Comparison of ENCODE assay signal across 13 mouse cellular contexts in the genomic region with DNA sequence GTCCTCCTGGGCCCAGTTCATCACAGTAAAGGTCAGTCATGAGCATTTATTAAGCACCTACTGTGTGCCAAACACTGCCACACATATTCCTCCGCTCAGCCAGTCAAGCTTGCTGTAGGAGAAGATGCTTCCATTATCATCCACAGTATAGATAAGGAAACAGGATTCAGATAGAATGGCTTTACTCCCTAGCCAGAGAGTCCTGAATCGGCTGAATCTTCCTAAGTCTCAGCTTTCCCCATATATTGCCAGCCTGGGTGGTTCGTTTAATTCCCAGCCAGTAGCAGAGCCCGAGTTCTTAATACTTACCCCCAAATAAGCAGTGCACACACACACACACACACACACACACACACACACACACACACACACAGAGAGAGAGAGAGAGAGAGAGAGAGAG. TPM values are rescaled to one million over a fixed set of nuclear protein-coding genes. Genes with fewer than 3 reads are reported as not detected.
DNase-seq lines count a peak whose midpoint lies in the region; ATAC-seq and TF ChIP-seq lines count a peak whose summit lies in the region.
"Had no signal": no experiment of that assay in that cellular context is flagged by ENCODE, and none has a peak within 500 bp of the region (broad histone marks: within the 10 kb centered on the region; RNA-seq: fewer than 3 reads in every experiment).

No protein-coding gene starts in this region.

- H3K4me1 ChIP-seq in neural tube, embryonic 11.5 days (ENCODE audit: control insufficient read depth, insufficient read depth, low read length): peaks cover 86% of the 10 kb centered on the region
- H3K4me1 ChIP-seq in hindbrain, embryonic 12.5 days: peaks cover 97% of the 10 kb centered on the region
- H3K4me1 ChIP-seq in midbrain, embryonic 12.5 days: peaks cover 93% of the 10 kb centered on the region

- H3K4me3 ChIP-seq in neural tube, embryonic 11.5 days (ENCODE audit: low read depth, low read length): no peak overlapping the region
- H3K4me3 ChIP-seq in hindbrain, embryonic 12.5 days: no peak overlapping the region
- no peak overlapping the region for H3K4me3 ChIP-seq in midbrain, embryonic 12.5 days
- no peak overlapping the region for H3K4me3 ChIP-seq in layer of hippocampus, adult 2 months

- H3K27me3 ChIP-seq in neural tube, embryonic 11.5 days (ENCODE audit: control insufficient read depth, insufficient read depth, low read length): no peaks in the 10 kb centered on the region
- no peaks in the 10 kb centered on the region for H3K27me3 ChIP-seq in hindbrain, embryonic 12.5 days
- no peaks in the 10 kb centered on the region for H3K27me3 ChIP-seq in midbrain, embryonic 12.5 days

- H3K36me3 ChIP-seq in neural tube, embryonic 11.5 days (ENCODE audit: control insufficient read depth, insufficient read depth, low read length): no peaks in the 10 kb centered on the region
- no peaks in the 10 kb centered on the region for H3K36me3 ChIP-seq in hindbrain, embryonic 12.5 days
- no peaks in the 10 kb centered on the region for H3K36me3 ChIP-seq in midbrain, embryonic 12.5 days
- H3K36me3 ChIP-seq: G1E had no signal

- H3K4me2 ChIP-seq in neural tube, embryonic 11.5 days (ENCODE audit: low read depth): no peak overlapping the region
- no peak overlapping the region for H3K4me2 ChIP-seq in hindbrain, embryonic 12.5 days (replicated peaks)
- 0 out of 2 replicates have a peak overlapping the region, but pooled peaks have one; percentile 25 for H3K4me2 ChIP-seq in midbrain, embryonic 12.5 days (replicated peaks)

- DNase-seq in neural tube, embryonic 11.5 days (ENCODE audit: low spot score): no peak
- DNase-seq in neural tube, embryonic 10.5 days (ENCODE audit: extremely low spot score, low spot score): no peak
- no peak for DNase-seq in layer of hippocampus, adult 2 months (ENCODE audit: low spot score in 2 of 2)
- DNase-seq in cerebellum, postnatal 14 days: no peak
- no peak for DNase-seq in spleen, postnatal 4 days (ENCODE audit: low spot score in 2 of 2)
- DNase-seq in right cerebral cortex, postnatal 4 days: no peak
- DNase-seq: adrenal gland, postnatal 10 days; kidney, adult 9 months; thymus, adult 2 months had no signal

- H3K27ac ChIP-seq in neural tube, embryonic 11.5 days (ENCODE audit: low read depth, low read length): peak overlapping the region; percentile 79
- H3K27ac ChIP-seq in hindbrain, embryonic 12.5 days: peak overlapping the region; percentile 92
- H3K27ac ChIP-seq in midbrain, embryonic 12.5 days (replicated peaks): peak overlapping the region; percentile 89
- no peak overlapping the region for H3K27ac ChIP-seq in layer of hippocampus, adult 2 months

- no peak for TF ChIP-seq CTCF in layer of hippocampus, adult 2 months (conservative IDR thresholded peaks at IDR 0.05)

- no peak for ATAC-seq in neural tube, embryonic 11.5 days (ENCODE audit: insufficient read depth, low FRiP score, low TSS enrichment)
- ATAC-seq in hindbrain, embryonic 12.5 days (ENCODE audit: low FRiP score): no peak
- no peak for ATAC-seq in midbrain, embryonic 12.5 days (ENCODE audit: low FRiP score, low read depth)

- peak overlapping the region; percentile 18; the same call in 1 of the 2 replicates for H3K9ac ChIP-seq in neural tube, embryonic 11.5 days (ENCODE audit: low read length)
- no peak overlapping the region for H3K9ac ChIP-seq in hindbrain, embryonic 12.5 days
- H3K9ac ChIP-seq in midbrain, embryonic 12.5 days (replicated peaks): no peak overlapping the region; the same call in 1 of the 2 replicates

- 70% methylated on average over 4 of the region's 4 CpGs for WGBS in neural tube, embryonic 11.5 days
- WGBS in hindbrain, embryonic 12.5 days: 61% methylated on average over 4 of the region's 4 CpGs
- WGBS in midbrain, embryonic 12.5 days: 48% methylated on average over 4 of the region's 4 CpGs

- H3K9me3 ChIP-seq in neural tube, embryonic 11.5 days (ENCODE audit: control insufficient read depth, low read length): no peaks in the 10 kb centered on the region
- no peaks in the 10 kb centered on the region for H3K9me3 ChIP-seq in hindbrain, embryonic 12.5 days (replicated peaks)
- no peaks in the 10 kb centered on the region for H3K9me3 ChIP-seq in midbrain, embryonic 12.5 days
- H3K9me3 ChIP-seq: G1E had no signal

RNA-seq across cellular contexts. Expression of gene Tspan18, which starts 47.6 kb away (rescaled TPM):
- polyA plus RNA-seq in neural tube, embryonic 11.5 days (2014; fragmentation: Nextera tagmentation; extraction: Ambion mirVana): 71.9 and 72.3 TPM in 2 replicates
- 34.2 and 39.0 TPM in 2 replicates for polyA plus RNA-seq in hindbrain, embryonic 12.5 days (2016; fragmentation: Nextera tagmentation; extraction: Ambion mirVana)
- 24.6 and 34.1 TPM in 2 replicates for polyA plus RNA-seq in midbrain, embryonic 12.5 days (2016; fragmentation: Nextera tagmentation; extraction: Ambion mirVana)
- 10 to 100 TPM; 39.1 to 40.2 TPM for total RNA-seq in layer of hippocampus, adult 2 months (2021)
- total RNA-seq: hematopoietic stem cell, adult 5-6 weeks had no signal
